Mouse (Mus musculus) limb, embryonic 14.5 days (tissue): Measurements from ENCODE around the gene Apex1. TPM values are rescaled to one million over a fixed set of nuclear protein-coding genes. Genes with fewer than 3 reads are reported as not detected.
A peak's percentile ranks its signal among the peaks of the same experiment; 100 is the strongest.
"Not testable (repeated sequence)": the region's sequence is repeated elsewhere in the genome, so short reads cannot be mapped to it uniquely, and the experiment has no call there.

Experiments used
- ATAC-seq: fragments of 200-750 bp; cut with Nextera tagmentation; 2 replicates; pipeline ENCODE4 v1.8.0; 2017; ENCODE audit warnings: low read depth, moderate number of reproducible peaks, moderate TSS enrichment; ENCODE audit not compliant: low FRiP score
- DNase-seq: peaks from one replicate; pipeline ENCODE4 v3.0.0-alpha.2; 2015; ENCODE audit warnings: low spot score
- H3K27ac ChIP-seq: fragments of 300-500 bp; sonication (generic); replicated peaks from 2 replicates; pipeline ENCODE4 v1.5.1; 2014; ENCODE audit warnings: low read depth, mild to moderate bottlenecking, low read length, moderate library complexity, mixed read lengths
- H3K27me3 ChIP-seq: fragments of 300-500 bp; sonication (generic); 2 replicates; pipeline ENCODE4 v1.6.1; 2014; ENCODE audit warnings: low read length, mixed read lengths; ENCODE audit not compliant: control insufficient read depth, insufficient read depth
- H3K36me3 ChIP-seq: fragments of 300-500 bp; sonication (generic); 2 replicates; pipeline ENCODE4 v1.6.1; 2014; ENCODE audit warnings: mild to moderate bottlenecking, low read length, moderate library complexity, mixed read lengths; ENCODE audit not compliant: control insufficient read depth, insufficient read depth
- H3K4me1 ChIP-seq: fragments of 300-500 bp; sonication (generic); 2 replicates; pipeline ENCODE4 v1.6.1; 2014; ENCODE audit warnings: antibody characterized with exemption, low read length, mixed read lengths; ENCODE audit not compliant: control insufficient read depth, insufficient read depth
- H3K4me2 ChIP-seq: fragments of 300-500 bp; sonication (generic); replicated peaks from 2 replicates; pipeline ENCODE4 v1.6.1; 2014; ENCODE audit warnings: low read depth, mild to moderate bottlenecking, low read length, moderate library complexity; ENCODE audit not compliant: severe bottlenecking
- H3K4me3 ChIP-seq: fragments of 300-500 bp; sonication (generic); replicated peaks from 2 replicates; pipeline ENCODE4 v1.5.1; 2014; ENCODE audit warnings: low read length
- H3K9ac ChIP-seq: fragments of 300-500 bp; sonication (generic); 2 replicates; pipeline ENCODE4 v1.6.1; 2014; ENCODE audit warnings: mild to moderate bottlenecking, low read depth, low read length, moderate library complexity; ENCODE audit not compliant: severe bottlenecking
- H3K9me3 ChIP-seq: fragments of 300-500 bp; sonication (generic); 2 replicates; pipeline ENCODE4 v1.6.1; 2016; ENCODE audit warnings: low read length; ENCODE audit not compliant: control insufficient read depth
- POLR2A ChIP-seq: fragments of 200-500 bp; IDR thresholded peaks from 2 replicates; pipeline ENCODE4 v1.8.0; 2012; ENCODE audit warnings: inconsistent platforms, mild to moderate bottlenecking, moderate library complexity, borderline replicate concordance; ENCODE audit not compliant: insufficient read depth, insufficient read length; ENCODE audit errors: extremely low read depth
- WGBS: fragments of 180-500 bp; shearing (Covaris S2); extraction: QIAGEN DNeasy Blood & Tissue Kit; methylation state at CpG from one replicate; pipeline ENCODE4 v1.1.7; 2014; 5-methylcytosine and 5-hydroxymethylcytosine counted together
- polyA plus RNA-seq, 2 experiments: library from polyadenylated mRNA; depleted of rRNA in 1 of 2; stranded (reverse) in 1 of 2; unstranded in 1 of 2; fragments of >200 nt; fragmentation: Nextera tagmentation in 1 of 2; extraction: Ambion mirVana in 1 of 2; gene quantifications; 2 replicates each; pipeline versions ENCODE4 v1.2.1 to v1.2.3; 2012 to 2014

The Apex1 gene
- polyA plus RNA-seq, 2 experiments: 143 to 219 TPM

GRCm38 (mm10) chr14:50955487-50955886 lies 30.7 kb downstream of the Apex1 start:
- no peak for DNase-seq
- Histone ChIP-seq H3K4me3 (no peak overlapping the region), H3K9ac (no peak overlapping the region), H3K4me1 (no peaks in the 10 kb centered on the region), H3K27ac (no peak overlapping the region), H3K9me3 (no peaks in the 10 kb centered on the region), H3K36me3 (peaks cover 6% of the 10 kb centered on the region; the same call in 1 of the 2 replicates), H3K4me2 (no peak overlapping the region), H3K27me3 (no peaks in the 10 kb centered on the region)
- no peak for TF ChIP-seq POLR2A
- WGBS: 90% methylated on average over 10 of the region's 10 CpGs
- no peak for ATAC-seq

- not testable (repeated sequence) for H3K9ac ChIP-seq, DNase-seq, H3K9me3 ChIP-seq, H3K4me3 ChIP-seq, H3K36me3 ChIP-seq, H3K4me1 ChIP-seq, H3K27ac ChIP-seq, H3K27me3 ChIP-seq
- H3K4me2 ChIP-seq: peak within 1 kb of the TSS; percentile 19; the same call in 1 of the 2 replicates
- WGBS: 6% methylated on average over 17 of the region's 19 CpGs
- ATAC-seq: peak; percentile 74
Observed at GRCm38 (mm10) chr14:50955942-50956508, 31.3 kb downstream of the Apex1 start, which contains the start of gene Pnp2. Gene Pnp2, plus strand, starts transcription at chr14:50955992.

- ATAC-seq, H3K9me3 ChIP-seq, H3K36me3 ChIP-seq, DNase-seq, H3K4me3 ChIP-seq, H3K9ac ChIP-seq, H3K27ac ChIP-seq, H3K27me3 ChIP-seq, H3K4me1 ChIP-seq: not testable (repeated sequence)
- H3K4me2 ChIP-seq: 0 out of 2 replicates have a peak overlapping the region, but pooled peaks have one; percentile 19
- 82% methylated on average over 6 of the region's 6 CpGs for WGBS
Observed at GRCm38 (mm10) chr14:50956724-50957123, 32.0 kb downstream of the Apex1 start.

- H3K27me3 ChIP-seq, H3K4me2 ChIP-seq, ATAC-seq, H3K4me1 ChIP-seq, H3K9ac ChIP-seq, H3K4me3 ChIP-seq, H3K36me3 ChIP-seq, H3K27ac ChIP-seq, H3K9me3 ChIP-seq, DNase-seq: not testable (repeated sequence)
- WGBS: 66% methylated on average over 3 of the region's 3 CpGs
Observed at GRCm38 (mm10) chr14:50957146-50957545, 32.4 kb downstream of the Apex1 start.

GRCm38 (mm10) chr14:50958289-50958995 lies 33.7 kb downstream of the Apex1 start:
- H3K4me3 ChIP-seq, DNase-seq, H3K9me3 ChIP-seq, H3K27ac ChIP-seq, H3K4me2 ChIP-seq, H3K9ac ChIP-seq, H3K27me3 ChIP-seq, H3K4me1 ChIP-seq, H3K36me3 ChIP-seq, ATAC-seq: not testable (repeated sequence)
- 90% methylated on average over 5 of the region's 5 CpGs for WGBS
